Mouse (Mus musculus) left cerebral cortex, postnatal 4 days (tissue): ENCODE results near the gene Ppp2r5e. TPM values are rescaled to one million over a fixed set of nuclear protein-coding genes. Genes with fewer than 3 reads are reported as not detected.
"Not testable (repeated sequence)": the region's sequence is repeated elsewhere in the genome, so short reads cannot be mapped to it uniquely, and the experiment has no call there.

Experiments
- DNase-seq: peaks from one replicate; pipeline ENCODE4 v3.0.0-alpha.2; 2022
- intact Hi-C: fragments of 180-260 bp; cut with DNase I; formaldehyde crosslinking; loops from one replicate; pipeline ENCODE4 v1.15.1; 2025
- total RNA-seq, 2 experiments: library from RNA; stranded (reverse); gene quantifications; 2 replicates each; pipeline ENCODE4 v1.2.3; 2021

The Ppp2r5e gene
- total RNA-seq, 2 experiments from 2014 or later: 93.4 to 94.3 TPM

DNA sequence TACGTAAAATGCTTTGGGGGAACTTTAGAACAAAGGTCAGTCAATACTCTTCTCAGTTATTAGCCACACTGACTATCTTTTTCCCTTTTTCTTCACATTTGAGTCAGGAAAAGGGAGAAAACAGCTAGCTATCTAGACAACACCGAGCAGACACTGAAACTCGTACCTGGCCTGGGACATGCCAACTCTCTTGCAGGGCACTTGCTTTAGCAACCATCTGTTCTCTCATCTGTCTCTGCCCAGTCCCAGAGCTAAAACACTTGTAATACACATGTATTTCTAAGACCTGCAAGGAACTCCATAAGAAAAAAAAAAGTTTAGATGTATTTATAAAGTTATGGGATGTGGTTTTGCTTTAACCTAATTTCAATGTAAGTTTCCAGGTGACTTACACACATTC is 100.4 kb downstream of the Ppp2r5e start:
- DNase-seq: no peak

DNA sequence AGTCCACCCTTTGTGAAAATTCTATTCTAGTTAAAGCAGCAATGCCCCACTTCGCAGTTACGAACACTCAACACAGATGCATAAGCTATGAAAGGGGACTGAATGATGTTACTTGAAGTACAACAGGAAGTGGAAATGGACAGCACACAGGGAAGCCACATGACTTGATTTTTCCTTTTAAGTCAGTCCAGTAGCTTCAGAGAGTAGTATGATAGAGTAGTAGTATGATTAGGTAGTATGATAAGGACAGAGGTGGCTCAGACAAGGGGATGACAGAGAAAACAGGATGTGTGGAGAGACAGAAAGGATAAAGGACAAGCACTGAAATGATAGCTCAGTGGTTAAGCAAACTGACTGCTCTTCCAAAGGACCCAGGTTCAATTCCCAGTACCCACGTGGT is 101.4 kb downstream of the Ppp2r5e start:
- DNase-seq: no peak
- intact Hi-C loops: no loop called here

More for the DNA sequence above, 100.4 kb downstream of the Ppp2r5e start:
- intact Hi-C loops: no loop called here

DNA sequence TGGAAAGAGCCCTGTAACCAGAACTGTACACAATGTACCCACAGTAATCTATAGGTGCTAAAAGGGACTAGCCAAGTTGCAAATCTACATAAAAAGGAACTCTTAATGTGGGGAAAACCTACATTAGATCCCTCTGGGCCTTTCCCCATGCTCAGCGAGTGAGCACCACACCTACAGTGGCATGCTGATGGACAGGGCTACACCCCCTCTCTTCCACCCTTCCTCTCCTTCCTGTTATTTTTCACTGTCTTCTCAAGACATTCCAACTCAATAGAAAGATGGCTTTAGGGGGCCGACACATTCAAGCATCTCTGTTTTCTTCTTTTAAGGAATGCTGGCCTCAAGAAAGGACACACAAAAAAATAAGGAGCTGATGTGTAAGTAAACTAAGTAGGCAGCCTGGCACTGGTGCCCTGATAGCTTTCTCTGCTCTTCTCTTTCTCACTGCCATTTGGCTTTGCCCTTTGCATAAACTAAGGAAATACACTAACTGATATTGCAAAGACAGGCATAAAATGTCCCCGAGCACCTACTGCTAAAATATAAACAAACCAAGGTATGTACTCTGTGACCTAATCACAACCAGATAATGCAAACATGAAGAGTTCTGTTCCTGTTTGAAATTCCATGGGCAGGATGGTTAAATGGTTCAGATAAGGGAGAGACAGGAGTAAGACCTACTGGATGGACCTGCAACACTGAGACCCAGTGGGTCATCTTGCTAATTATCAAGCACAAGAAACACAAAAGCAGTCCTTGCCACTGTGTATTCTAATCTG is 103.3 kb downstream of the Ppp2r5e start:
- intact Hi-C loops: no loop called here
- DNase-seq: no peak

DNA sequence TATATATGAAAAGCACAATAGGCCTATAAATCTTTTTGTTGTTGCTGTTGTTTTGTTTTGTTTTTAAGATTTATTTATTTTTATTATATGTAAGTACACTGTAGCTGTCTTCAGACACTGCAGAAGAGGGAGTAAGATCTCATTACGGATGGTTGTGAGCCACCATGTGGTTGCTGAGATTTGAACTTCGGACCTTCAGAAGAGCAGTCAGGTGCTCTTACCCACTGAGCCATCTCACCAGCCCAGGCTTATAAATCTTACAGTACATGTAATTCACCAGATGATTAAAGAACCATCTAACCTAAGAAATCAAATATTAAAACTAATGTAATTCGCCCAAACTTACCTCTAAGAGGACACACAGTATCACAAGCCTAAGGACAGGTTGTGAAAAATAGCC is 103.9 kb downstream of the Ppp2r5e start:
- DNase-seq, intact Hi-C loops: not testable (repeated sequence)

DNA sequence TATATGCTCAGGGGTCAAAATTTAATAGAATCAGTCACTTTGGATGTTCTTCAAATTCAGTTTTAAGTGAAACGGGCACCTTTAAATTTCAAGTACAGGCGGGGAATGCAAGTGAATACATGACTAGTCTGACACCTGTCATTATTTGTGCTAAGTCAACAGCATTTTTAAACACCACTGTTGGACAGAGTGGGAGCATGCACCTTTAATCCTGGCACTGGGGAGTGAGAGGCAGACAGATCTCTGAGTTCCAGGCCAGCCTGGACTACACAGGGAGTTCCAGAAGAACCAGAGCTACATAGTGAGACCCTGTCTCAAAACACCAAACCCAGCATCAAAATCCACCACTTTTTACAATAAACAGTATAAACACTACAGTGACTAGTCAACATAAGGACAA is 108.5 kb downstream of the Ppp2r5e start:
- intact Hi-C loops: no loop called here
- no peak for DNase-seq

DNA sequence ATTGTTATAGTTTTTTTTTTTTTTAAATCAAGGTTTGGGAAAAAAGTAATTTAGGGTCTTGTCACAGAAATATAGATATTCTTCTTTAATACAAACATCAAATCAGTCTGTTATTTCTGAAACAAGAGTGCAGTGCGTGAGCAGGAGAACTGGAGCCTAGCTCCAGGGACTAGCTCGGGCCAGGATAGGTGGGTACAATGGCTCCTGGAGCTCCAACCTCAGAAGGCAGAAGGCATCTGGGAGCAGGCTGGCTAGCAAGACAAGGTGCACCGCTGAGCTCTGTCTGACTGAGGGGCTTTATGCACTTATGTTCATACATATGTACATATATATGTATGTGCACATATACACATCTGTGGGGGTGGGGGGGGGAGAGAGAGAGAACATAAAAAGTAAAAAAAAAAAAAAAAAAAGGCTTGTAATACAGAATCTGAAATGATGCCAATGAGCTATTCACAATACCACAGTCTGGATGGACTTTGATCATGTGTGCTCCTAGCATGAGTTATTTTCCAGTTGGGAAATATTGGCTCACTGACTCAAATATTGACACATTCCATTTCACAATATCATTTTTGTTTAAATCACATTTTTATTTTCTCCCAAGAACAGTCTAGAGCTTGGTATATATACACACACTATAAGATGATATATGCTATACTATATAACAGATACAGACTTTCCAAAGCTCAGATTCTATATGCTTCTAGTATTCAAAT is 109.3 kb downstream of the Ppp2r5e start:
- DNase-seq: no peak
- intact Hi-C loops: no loop called here

DNA sequence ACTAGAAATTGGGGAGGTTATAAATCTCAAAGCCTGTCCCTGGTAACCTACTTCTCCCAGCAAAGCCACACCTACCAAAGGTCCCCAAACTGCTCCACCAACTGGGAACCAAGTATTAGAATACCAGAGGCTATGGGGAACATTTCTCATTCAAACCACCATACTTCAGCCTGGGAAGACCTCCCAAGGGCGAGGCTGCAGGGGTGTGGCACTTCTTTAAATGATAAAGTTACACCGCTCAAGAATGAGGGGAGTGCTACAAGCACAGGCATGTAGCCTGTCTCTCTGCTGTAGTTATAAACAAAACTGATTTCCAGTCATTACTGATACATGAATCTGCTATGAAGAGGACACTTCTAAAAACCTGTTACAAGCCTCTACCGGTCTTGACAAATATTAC is 113.3 kb downstream of the Ppp2r5e start:
- no peak for DNase-seq
- intact Hi-C loops: no loop called here

DNA sequence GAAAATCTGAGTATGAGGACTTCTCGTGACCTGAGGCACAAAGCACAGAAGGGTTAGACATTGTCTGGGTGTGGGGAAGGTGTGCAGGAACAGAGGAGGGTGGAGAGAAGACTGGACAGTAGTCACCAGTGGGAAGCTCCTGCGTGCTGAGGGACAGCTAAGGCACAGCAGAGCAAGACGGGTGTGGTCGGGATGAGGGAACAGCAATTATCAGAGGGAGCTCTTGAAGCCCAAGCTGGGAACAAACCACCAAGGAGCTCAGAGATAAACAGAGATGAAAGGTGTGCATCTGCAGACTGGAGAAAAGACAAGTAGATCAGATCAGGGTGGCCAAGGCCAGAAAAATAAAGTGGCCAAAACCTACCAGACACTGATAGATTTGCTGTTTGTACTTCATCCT is 114.0 kb downstream of the Ppp2r5e start:
- DNase-seq: no peak

DNA sequence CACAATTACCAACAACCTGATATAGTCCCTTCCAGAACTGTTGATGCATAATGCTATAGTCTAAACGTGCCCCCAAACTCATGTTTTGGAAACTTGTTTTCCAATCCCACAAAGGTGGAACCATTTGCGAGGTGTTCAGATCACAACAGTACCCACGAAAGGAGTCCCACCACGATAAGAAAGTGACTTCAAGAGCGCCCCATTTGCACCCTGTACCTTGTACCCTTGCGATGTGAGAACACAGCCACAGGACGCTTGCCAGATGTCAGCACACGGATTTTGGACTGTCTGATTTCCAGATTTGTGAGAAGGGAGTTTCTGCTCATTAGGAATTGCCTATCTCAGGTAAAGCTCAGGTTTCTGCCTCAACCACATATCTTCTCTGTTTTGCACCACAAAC is 116.0 kb downstream of the Ppp2r5e start:
- no peak for DNase-seq
- intact Hi-C loops: no loop called here

More for the DNA sequence above, 114.0 kb downstream of the Ppp2r5e start:
- intact Hi-C loops: no loop called here

DNA sequence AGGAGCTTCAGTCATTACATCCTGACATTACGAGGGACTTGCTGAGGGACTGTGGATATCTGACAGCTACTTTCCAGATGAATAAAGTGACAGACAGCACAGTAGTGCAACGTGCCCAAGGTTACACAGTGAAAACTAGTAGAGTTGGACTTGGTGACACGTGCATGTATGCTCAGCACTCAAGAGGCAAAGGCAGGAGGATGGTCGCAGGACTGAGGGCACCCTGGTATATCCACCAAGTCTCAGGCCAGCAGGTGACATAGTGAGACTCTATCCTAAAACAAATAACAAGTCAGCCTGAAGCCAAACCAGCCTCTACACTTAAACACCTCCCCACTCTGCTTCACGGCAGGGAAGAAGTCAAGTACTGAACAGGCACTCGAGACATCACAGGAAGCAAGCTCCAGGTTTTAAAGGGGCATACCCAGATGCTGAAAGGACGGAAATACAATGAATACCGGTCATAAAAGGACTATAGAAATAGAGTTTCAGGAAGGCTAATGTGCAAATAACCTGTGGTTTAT is 116.6 kb downstream of the Ppp2r5e start:
- no peak for DNase-seq
- intact Hi-C loops: no loop called here

DNA sequence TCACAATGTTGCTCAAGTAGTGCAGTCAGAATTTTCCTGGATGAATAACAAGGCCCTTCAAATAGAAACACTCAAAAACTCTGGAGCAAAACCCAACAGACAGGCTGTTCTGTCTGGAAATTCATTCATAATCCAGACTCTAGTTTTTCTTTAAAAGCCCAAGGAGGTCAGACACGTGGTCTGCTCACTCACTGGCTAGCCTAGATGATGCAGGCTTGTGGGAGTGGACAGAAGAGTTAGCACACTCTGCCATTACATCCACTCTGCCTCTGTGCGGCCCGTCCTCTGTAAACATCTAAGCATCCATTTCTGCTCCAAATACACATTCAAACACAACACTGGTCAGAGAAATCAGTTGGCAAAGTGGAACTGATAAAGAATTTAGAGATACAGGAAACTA is 117.4 kb downstream of the Ppp2r5e start:
- DNase-seq: no peak
- intact Hi-C loops: no loop called here

DNA sequence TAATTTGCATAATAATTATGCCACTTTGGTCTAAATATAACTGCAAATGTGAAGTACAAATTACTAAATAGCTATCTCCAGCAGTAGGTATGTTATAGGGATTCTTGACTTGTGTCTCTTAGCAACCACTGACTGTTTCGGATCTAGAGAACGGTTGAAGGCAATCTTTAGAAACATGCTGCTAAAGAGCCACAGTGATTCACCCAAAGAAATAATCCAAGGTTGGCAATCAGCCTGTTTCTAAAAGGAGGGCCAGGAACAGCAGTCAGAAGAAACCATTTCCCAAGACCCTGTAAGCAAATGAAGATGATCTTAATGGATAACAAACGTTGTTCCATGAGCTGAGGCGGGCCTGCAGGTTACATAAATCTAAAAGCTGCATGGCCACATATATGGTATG is 117.9 kb downstream of the Ppp2r5e start:
- no peak for DNase-seq
- intact Hi-C loops: no loop called here

DNA sequence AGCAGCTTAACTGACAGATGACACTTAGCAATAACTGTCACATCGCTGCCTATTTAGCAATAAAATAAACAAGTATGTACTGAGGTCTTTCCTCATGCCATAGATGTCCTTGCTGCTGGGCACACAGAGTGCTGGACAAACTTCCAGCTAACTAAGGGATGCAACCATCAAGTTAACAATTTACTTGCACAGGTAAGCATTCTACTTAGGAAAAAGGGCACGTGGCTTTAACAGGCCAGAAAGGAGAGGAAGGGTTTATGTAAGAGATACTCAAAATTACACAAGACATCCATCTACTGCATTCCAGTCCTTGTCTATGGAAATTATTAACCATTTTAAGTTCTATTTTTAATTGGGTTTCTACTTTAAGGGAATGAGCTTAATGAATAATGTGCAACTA is 123.0 kb downstream of the Ppp2r5e start:
- intact Hi-C loops: no loop called here

DNA sequence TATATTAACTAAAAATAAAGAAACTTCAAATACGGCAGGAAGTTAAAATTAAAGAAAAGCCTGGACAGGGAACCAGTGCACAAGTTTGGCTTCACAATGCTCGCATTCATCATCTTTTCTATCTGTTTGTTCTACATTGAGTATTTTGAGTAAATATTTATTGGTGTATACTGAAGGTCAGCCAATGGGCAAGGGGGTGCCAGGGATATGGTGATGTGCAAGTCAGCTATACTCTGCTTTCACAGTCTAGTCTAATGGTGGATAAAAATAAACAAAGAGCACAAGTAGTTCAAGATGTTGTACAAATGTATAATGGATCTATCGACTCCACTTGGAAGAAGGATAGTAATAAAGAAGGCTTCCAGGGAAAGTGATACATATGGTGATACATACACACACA is 123.9 kb downstream of the Ppp2r5e start:
- intact Hi-C loops: no loop called here

More for the DNA sequence above, 123.0 kb downstream of the Ppp2r5e start:
- DNase-seq: no peak

DNA sequence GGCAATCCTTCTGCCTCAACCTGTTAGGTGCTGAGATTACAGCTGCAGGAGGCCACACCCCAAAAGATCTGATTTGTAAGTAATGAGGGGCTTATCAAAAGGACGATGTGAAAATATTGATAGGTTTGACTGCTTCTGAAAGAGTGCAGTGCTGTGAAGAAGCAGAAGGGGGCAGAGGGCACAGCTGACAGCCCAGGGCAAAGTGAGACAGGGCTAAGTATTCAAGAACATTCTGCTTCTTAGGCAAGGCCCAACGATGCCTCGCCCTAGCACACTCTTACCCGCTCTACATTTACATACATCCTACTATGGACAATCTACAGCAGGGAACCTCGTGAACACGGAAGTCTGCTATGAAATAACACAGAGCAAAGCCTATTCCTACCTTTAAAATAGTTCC is 128.2 kb downstream of the Ppp2r5e start:
- intact Hi-C loops: loop anchor here (5.0 kb wide), 2 partner anchors 129 to 184 kb away; partner anchors contain the start of gene Ppp2r5e
- no peak for DNase-seq

More for the DNA sequence above, 123.9 kb downstream of the Ppp2r5e start:
- no peak for DNase-seq

DNA sequence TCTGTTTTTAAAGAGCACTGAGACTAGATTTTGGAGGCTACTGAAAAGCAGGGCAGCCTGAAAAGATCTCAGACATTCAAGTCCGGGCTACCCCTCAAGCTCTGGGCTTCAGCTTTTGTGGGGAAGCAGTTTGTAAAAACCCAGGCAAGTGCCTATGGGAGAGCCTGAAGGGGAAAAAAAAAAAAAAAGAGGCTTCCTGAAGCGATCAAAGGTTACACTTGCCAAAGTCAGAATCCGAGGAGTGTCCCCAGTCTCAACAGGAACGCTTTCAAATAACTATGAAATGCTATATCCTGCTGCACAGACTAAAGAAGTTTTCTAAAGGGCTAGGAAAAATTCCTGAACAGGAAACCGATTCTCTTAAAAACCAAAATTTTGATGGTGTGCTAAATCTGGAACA is 128.9 kb downstream of the Ppp2r5e start:
- no peak for DNase-seq
- intact Hi-C loops: loop anchor here (5.0 kb wide), 2 partner anchors 130 to 185 kb away; partner anchors contain the start of gene Ppp2r5e

DNA sequence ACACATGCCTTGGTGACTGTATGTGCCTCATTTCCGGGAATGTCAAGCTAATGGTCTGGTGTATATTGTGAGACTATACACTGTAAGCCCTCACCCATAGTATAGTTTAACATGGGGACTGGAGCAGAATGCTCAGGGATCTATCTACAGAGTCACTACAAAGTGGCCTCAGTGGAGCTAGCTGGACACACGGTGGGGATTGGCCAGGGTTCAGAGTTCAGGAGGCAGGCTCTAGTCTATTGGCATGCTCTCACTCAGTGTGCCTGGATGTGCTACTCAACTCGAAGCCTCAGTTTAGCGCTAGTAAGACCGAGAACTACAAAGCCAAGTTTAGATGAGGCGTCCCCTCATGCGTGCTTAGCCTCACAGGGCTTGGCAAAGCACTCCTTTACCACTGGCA is 129.8 kb downstream of the Ppp2r5e start:
- no peak for DNase-seq
- intact Hi-C loops: loop anchor here (5.0 kb wide), 2 partner anchors 131 to 186 kb away; partner anchors contain the start of gene Ppp2r5e

DNA sequence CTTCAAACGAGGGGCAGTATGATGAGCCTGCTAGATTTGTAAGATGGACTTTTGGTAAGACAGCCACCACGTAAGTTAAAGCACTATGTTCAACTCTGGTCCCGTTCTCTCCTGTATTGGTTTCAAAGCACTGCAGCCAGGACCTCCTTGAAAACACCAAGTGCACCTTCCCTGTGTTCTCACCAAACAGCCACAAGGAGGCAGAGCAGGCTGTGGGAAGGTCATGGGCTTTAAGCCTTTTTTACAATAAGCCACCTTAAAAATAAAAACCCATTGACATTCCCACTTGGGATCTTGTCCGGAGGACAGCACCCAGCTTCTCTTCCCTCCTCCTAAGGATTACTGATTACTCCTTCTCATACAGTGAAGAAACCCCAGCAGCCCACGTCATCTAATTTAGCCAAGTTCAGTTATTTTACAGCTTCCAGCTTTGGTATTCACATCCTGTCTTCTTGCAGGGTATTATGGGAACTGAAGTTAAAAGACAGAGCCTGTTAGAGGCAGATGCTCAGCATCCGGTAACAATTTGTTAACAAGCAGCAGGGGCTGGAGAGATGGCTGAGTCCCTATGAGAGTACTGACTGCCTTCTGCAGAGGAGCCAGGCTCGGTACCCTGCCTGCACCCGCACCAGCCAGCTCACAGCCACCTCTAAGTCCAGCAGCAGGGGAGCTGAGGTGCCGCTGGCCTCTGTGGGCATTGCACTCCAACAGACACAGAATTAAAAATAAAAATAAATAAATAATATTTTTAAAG is 131.9 kb downstream of the Ppp2r5e start:
- peak; percentile 23 for DNase-seq
- intact Hi-C loops: no loop called here

DNA sequence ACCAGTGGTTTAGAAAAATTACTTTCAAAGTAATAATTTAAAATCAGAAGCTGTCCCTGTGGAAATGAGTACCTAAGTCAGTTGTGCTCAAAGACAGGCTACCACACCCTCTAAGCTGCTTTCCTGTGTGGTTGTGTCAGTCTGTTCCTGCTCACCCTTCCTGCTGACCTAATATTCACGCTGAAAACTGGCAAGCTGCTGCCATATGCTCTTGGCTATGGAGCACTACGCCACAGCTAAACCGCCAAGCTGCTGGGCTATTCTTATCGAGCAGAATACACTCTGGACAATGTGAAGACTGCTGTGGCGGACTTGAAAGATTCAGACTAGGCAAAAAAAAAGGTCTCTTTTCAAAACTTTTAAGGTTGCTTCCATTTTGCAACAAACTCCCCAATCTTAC is 135.5 kb downstream of the Ppp2r5e start:
- DNase-seq: no peak
- intact Hi-C loops: no loop called here

DNA sequence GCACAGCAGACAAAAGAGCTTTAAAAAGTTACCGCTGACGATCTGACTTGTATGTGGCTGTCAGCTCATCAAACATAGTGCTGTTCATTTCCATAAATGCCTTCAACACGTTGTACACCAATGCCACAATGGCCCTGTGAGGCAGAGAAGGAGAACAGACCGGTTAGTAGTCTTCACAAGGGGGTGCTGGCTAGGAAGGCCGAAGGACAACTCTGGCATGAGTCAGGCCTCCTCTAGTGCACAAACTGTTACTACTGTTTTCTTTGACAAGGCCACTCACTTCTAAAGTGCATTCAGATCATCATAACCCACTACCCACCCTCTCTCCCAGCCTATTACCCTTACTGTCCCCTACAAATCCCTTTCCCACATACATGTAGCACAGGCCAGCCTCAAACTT is 136.4 kb downstream of the Ppp2r5e start:
- intact Hi-C loops: no loop called here
- DNase-seq: no peak

DNA sequence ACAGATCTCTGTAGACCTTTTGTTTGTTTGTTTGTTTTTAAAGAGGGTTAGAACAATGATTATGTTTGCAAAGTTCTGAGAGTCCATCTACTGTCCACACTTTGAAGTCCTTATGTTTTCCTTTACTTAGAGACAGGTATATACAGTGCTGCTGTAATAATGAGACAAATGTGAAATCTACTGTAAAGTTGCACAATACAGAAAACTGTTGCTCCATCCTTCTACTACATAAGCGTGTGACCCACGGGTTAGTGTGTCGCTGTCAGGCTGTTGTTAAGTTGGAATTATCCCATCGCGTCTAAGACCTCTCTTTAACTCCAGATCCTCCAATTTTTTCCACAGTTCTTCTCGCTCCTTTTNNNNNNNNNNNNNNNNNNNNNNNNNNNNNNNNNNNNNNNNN is 142.6 kb downstream of the Ppp2r5e start:
- no peak for DNase-seq
- intact Hi-C loops: no loop called here
